Mouse (Mus musculus) frontal cortex, adult (tissue): ENCODE results near the gene Alkbh2.

Experiments used
- ATAC-seq: cut with Nextera tagmentation; 2 replicates; pipeline ENCODE4 v1.9.2; 2017; ENCODE audit warnings: mild to moderate bottlenecking, moderate library complexity, mixed read lengths; ENCODE audit not compliant: low TSS enrichment

Alkbh2 gene

GRCm38 (mm10) chr5:114101873-114102272, 26.1 kb downstream of the Alkbh2 start:
- no peak for ATAC-seq

GRCm38 (mm10) chr5:114100390-114101099, 27.5 kb downstream of the Alkbh2 start:
- no peak for ATAC-seq

- ATAC-seq = peak; percentile 91
These were observed 28.2 kb downstream of the Alkbh2 start for GRCm38 (mm10) chr5:114099709-114100389.

GRCm38 (mm10) chr5:114091057-114091807, 36.8 kb downstream of the Alkbh2 start, which contains the start of gene Svop:
Gene Svop (minus strand): TSS chr5:114091570.
- ATAC-seq = peak; percentile 74

GRCm38 (mm10) chr5:114090421-114091013, 37.5 kb downstream of the Alkbh2 start:
- 0 out of 2 replicates have a peak, but pooled peaks have one; percentile 2 for ATAC-seq

GRCm38 (mm10) chr5:114087875-114088480, 40.0 kb downstream of the Alkbh2 start:
- peak; percentile 66 for ATAC-seq

- ATAC-seq = no peak
These were observed 42.5 kb downstream of the Alkbh2 start for GRCm38 (mm10) chr5:114085501-114085900.

GRCm38 (mm10) chr5:114077009-114077408, 51.0 kb downstream of the Alkbh2 start:
- no peak for ATAC-seq
